Mouse (Mus musculus): ENCODE measurements at regions not wholly inside any gene's neighbourhood (a gene's known extent, or its start where the extent isn't known, plus 50 kb on each side); places are given as distances from the start of the nearest gene placed in this dataset.

DNA sequence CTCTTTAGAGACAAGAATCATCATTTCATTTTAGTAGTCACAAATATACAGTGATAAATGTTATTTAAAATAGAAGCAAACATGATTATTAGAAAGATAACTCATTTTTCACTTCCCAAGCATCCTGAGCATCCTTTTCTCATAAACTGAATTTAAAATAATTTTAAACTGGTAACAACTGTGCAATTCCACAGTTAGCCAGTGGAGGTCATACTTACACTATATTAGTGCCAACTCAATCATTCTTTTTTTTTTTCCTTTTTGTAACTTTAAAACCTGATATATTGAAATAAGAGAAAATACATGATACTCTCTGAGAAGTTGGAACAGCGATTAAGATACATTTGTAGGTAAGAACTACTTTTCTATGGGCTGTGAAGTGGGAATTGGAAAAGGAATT lies 113.2 kb upstream of the Gm17509 start:
- no peak for DNase-seq

DNA sequence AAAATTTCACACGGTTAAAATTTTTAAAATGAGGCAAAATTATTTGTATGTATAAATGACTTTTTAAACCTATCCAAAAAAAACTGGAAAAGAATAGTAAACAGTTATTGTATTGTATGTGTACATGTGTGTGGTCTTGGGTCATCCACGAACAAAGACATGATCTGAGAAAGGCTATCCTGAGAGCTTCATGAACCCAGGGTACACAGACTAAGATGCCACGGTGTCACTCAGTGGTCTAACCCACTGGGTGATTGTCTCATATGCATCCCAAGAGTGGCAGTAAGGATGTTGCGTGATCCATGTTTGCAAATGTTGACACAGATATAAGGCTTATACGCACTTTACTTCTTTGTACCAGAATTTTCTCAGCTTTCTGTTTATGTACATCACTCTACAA lies 113.7 kb upstream of the Gm17509 start:
- no peak for DNase-seq

DNA sequence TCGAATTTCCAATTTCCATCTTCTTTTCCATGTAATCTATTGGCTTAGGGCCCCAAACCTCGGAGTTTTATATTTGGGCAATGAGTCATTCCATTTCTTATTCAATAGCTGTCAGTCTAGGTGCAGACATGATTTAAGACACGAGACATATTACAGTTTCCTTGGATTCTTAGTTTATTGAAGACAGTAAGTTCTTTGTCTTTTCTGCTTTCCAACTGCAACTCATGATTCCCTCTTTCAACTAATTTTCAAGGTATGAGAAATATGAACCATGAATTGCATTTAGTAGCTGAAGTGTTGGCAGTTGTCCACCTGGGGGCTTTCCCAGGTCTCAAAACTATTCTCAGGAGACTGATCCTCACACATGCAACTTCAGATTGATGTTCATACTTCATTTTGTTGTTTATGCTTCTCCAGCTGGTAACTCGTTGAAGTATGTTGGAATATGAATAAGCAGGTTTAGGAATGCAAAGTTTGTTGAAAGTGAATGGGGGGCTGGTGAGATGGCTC lies 160.3 kb upstream of the Gm17509 start:
- no peak for DNase-seq

DNA sequence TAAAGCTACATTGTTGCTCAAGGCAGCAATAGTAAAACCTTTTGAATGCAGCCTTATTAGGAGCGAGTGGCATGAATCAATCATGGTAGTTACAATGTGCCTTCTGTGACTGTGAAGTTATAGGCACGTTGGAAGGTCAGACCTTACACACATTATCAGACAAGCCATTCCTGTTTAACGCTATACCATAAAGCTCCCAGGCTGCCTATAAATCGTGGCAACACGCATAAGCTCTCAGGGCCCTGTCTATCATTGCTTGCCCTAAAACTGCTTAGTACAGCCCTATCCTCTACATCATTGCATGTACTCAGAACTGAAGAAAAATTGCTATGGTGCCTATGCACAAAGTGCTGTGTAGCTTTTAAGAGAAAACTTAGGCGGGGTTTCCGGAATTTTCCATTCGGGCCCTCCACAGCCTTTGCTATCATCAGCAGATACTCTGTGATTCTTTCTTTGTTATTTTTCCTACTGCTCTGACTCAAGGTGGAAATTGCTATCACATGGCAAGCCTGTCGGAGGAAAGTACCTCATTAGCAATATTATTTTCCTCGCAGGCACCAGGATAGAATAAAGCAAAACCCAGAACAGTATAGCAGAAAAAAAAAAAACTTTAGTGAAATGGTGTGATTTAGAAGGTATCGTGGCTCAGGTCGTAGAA lies 162.7 kb upstream of the Gm17509 start:
- DNase-seq = no peak

DNA sequence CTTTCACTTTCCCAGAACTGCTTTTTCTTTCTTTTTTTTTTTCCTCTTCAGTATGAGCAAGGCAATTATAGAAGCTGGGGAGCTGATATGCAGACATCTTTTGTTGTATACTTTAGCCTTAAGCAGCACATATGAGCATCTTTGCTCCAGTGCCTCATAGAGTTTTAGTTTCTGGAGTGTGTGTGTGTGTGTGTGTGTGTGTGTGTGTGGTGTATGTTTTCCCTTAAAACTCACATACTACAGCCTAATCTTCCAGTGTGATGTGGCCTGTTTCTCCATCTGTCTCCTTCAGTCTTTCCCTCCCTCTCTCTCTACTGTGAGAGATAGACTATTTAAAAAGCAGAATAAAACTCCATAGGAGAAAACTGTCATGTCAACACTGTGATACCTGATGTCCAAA lies 169.4 kb upstream of the Gm17509 start:
- DNase-seq = no peak

DNA sequence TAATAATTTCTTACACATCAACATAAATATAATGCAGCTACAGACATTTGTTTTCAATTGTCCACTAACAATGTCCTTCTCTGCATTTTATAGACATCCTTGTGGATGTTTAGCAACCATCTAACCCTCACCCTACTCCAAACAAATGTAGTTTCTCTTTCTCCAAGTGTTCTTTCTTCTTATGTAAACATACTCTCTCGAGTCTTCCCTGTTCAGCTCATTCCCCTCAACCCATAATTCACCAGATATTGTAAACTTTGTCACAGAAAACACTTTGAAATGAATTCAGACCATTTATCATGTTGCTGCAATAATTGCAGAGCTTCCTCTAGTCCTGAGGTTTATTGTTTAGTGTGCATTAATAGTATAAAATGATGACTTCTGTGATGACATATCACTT lies 172.6 kb upstream of the Gm17509 start:
- DNase-seq = no peak

DNA sequence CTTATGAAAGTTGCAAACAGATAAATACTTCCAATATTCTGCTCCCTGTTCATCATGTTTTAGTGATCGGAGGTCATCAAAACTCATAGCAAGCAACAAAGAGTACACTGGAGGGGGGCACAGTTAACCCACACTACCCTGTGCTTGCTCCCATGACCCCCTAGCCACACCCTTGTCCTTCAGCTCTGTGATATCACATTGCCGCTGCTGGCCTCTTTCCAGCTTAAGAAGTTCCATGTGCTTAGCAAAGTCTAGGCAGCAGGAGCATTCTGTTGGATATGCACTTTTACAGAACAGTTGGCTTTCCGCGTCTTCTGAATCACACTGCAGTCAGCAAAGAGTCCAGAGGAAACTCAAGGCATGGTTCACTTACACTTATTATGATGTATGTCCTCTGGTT lies 180.4 kb upstream of the Gm17509 start:
- no peak for DNase-seq

DNA sequence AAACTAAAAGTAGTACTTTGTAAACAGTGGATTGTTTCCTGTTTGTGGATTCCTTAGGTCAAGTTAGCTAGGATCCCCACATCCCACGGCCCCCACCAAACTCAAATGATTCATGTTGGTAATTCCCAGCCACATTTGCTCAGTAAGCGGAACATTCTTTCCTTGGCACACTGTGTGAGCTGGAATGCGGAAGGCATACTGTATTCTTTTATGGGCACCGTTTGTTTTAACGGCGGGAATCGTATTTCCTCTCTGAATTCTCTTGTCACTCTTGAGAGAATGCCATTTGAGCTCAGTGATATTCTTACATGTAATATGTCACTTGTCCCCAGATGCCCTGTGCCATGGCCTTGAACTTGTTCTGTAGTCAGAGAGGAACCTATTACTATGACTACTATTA lies 189.1 kb upstream of the Gm17509 start:
- DNase-seq = no peak

DNA sequence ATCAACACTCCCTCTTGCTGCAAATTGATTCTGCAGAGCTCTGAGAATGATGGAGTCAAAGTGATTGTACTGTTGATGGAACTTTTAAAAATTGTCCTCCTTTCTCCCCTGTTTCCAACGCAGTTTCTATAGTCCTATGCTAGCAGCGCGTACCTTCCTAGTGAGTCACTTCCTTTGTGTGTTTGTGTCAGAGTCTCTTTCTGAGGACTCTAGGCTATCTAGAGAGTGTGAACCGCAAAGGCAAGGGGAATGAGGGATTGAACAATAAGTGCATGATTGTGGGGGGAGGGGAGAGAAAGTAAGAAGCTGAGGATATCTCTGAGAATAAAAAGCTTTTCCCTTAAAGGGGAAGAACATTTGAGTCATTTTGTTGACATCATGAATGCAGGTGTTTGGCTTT lies 188.5 kb upstream of the Hcn1 start:
- DNase-seq = no peak

DNA sequence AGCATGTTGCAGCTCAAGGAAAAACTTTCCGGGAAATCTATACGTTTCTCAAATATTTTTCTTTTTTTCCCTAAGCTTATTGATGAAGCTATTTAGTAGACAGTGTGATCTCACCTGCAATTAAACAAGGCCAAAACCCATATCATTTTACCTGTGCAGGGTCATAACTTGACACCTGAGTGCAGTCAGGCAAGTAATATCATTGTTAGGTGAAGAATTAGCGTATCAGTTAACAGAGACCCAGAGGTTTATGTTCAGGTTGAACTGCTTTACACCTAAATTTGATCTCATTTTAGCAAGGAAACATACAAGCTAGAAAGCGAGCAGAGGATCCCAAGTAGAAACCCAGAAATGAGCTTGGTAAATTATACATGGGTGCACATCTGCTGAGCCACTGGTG lies 178.6 kb upstream of the Hcn1 start:
- DNase-seq = no peak

DNA sequence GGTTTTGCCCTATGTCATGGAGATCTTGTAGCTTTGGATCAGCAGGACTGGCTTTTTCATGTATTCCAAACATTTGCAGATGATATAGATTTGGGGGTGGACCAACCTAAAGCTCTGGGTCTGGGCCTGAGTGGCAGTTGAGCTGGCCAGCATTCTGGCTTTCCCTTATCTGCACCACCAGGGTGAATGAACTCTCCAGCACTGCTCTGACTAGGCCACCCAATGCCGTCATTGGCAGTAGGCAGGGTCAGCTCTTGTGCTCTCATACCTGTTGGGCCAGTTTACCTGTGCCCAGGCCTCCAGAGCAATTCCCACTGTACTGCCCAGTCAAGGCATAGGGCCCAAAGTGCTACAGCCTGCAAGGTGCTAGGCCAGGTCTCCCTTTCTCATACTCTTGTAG lies 177.1 kb upstream of the Hcn1 start:
- no peak for DNase-seq

DNA sequence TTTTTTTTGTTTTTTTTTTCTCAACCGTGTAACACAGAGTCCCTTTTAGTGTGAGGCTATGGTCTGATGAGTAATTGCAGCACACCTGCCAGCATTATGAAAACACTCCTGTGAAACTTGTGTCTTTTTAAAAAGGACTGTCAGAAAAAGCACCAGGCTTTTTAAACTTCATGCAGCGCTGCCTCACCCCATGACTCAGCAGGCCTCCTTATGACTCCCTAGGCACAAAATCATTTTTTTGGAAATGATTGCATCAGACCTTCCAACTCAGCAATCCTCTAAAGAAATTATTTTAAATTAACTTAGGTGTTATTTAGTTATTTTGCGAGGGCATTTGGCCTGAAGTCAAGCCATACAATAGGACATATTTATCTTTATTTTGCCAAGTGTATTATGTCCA lies 134.7 kb upstream of the Hcn1 start:
- DNase-seq = no peak

DNA sequence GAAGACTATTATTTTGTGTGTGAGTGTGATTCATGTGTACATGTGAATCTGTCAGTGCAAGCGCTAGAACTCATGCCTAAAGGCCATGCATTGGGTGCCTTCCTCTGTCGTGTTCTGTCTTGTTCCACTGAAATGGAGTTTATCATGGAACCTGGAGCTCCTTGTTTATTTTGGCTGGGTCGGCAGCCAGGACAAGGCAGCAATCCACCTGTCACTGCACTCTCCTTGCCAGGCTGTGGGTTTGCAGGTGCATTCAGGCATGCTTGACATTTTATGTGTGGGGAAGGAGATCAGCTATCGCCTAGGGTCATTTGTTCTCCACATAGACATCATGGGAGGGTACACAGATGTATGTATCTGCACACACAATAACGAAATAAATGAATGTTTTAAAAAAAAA lies 129.4 kb upstream of the Hcn1 start:
- no peak for DNase-seq

DNA sequence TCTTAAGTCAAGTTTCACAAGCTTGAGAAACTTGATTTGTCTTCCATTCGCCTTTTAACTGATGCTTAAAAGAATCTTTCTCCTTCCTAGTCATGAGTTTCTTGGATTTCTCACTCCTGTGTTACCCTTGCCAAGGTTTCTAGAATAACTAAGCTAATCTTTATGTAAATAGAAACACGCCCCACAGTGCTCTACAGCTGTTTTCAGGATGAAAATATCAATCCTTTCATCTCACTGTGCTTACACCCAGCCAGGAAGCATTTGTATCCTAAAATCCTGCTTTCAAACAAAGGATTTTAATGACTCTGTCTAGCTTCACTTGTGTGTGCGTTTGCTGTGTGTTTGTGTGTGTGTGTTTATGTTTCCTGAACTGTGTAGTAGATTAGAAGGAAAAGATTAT lies 119.5 kb upstream of the Hcn1 start:
- no peak for DNase-seq

DNA sequence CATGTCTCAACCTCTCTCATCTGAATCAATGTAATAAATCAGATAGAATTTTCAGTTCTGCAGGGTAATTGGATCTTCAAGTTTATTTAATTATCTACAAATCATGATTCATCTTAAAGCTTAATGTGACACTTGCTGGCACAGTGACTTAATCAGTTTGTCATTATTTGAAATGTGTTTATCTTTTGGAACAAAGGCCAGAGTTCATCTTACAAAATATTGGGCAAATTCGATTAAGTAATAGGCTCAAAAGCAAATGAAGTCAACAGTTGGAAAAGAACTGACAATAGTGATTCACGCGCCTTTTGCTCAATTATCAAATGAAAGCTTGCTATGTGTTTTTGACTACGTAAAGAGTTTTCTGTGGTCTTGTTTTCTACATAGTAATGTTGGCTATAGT lies 93.4 kb upstream of the Hcn1 start:
- DNase-seq = no peak

DNA sequence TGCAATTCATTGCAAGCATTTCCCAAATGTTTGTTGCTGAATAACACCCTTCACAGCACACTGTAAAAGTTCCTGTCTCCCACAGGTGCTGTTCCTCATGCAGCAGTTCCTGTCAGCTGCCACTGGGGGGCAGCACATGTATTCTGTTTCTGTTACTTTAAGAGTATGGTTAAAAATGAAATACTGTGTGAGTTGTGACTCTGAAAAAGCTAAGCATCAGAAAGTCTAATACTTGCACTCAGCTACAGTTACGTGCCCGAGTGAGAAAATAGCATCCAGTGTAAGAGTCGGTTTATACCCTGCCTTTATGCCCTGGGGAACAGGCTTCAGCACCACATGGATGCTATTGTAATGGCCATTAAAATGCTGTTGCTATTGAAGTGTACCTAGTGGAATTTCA lies 52.0 kb upstream of the Hcn1 start:
- DNase-seq = peak in 1 of 2 experiments; percentile 6
